Mouse (Mus musculus) heart, postnatal 4 days (tissue): Measurements from ENCODE around the gene Mypn. TPM values are rescaled to one million over a fixed set of nuclear protein-coding genes. Genes with fewer than 3 reads are reported as not detected.

Source experiments
- DNase-seq: peaks from one replicate; pipeline ENCODE4 v3.0.0; 2021
- total RNA-seq, 2 experiments: library from RNA; stranded (reverse); gene quantifications; 2 replicates each; pipeline ENCODE4 v1.2.3; 2021

Mypn gene
- total RNA-seq, 2 experiments from 2014 or later = 69.3 to 75.7 TPM

DNA sequence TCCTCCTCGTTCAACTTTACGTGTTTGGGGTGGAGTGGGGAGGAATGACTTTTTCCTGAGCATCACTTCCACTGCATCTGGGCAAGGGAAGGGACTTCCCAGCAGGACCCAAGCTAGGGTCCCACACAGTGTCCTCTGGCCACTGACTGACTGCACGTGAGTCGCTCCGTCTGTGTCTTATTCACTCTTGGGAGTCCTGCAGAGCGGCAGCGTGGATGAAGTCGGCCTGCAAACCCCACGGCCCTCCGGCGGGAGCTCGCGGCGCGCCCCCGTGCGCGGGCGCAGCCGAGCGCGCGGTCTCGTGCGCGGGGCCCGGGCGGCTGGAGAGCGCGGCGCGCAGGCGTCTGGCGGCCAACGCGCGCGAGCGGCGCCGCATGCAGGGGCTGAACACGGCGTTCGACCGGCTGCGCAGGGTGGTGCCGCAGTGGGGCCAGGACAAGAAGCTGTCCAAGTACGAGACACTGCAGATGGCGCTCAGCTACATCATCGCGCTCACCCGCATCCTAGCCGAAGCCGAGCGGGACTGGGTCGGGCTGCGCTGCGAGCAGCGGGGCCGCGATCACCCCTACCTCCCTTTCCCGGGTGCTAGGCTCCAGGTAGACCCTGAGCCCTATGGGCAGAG, 103.7 kb downstream of the Mypn start:
- peak; percentile 57 for DNase-seq

DNA sequence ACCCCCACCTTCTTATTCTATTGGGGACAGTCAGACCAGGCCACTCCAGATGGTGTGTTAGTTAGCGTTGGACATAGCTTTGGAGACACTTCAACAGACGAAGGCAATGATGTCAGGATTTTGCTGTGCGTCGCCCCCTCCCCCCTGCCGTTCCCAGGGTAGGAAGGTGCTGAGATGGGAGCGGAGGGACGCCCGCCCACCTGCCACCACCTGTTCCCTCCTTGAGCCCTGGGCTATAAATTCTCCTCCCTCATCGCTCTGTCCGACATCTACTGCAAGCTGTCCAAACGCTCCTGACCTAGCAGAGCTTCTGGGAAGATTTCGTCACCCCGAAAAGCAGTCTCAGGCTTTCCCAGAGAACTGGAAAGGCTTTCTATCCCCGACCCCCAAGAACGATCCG, 104.2 kb downstream of the Mypn start, which contains the start of gene Atoh7:
TSS of gene Atoh7 (plus strand) at position 131 of the 400 bp plus-strand sequence.
- DNase-seq = no peak

DNA sequence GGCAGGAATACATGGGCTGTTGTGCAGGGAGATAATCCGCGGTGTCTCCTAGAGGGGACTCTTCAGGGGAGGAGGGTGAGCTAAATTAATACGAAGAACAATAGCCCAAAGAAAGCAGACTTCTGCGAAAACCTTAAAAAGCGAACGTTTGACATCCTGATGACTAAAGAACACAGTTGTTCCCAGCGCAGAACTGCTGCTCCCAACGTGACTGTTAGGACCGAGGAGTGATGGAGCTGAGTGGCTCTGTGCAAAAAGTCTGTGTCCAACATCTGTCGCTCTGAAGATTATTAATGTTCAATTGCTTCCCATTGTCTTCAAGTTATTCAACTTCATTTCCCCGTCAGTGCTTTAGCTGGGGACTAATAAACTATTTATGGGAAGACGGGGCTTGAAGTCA, 105.6 kb downstream of the Mypn start:
- DNase-seq = no peak

DNA sequence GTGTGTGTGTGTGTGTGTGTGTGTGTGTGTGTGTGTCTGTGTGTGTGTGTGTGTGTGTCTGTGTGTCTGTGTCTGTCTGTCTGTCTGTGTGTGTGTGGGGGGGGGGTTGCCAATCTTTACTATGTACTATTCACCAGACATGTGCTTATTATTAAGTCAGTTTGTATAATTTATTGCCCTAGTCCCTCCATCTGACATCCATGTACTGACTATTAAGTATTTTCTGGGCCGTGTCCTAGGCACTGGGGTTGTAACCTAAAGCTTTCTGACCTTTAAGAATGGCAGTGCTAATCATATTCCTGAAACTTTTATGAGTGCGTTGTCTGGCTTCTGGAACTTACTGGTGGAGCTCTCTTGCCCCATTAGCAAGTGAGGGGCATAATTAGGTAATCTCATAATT, 107.0 kb downstream of the Mypn start:
- no peak for DNase-seq

DNA sequence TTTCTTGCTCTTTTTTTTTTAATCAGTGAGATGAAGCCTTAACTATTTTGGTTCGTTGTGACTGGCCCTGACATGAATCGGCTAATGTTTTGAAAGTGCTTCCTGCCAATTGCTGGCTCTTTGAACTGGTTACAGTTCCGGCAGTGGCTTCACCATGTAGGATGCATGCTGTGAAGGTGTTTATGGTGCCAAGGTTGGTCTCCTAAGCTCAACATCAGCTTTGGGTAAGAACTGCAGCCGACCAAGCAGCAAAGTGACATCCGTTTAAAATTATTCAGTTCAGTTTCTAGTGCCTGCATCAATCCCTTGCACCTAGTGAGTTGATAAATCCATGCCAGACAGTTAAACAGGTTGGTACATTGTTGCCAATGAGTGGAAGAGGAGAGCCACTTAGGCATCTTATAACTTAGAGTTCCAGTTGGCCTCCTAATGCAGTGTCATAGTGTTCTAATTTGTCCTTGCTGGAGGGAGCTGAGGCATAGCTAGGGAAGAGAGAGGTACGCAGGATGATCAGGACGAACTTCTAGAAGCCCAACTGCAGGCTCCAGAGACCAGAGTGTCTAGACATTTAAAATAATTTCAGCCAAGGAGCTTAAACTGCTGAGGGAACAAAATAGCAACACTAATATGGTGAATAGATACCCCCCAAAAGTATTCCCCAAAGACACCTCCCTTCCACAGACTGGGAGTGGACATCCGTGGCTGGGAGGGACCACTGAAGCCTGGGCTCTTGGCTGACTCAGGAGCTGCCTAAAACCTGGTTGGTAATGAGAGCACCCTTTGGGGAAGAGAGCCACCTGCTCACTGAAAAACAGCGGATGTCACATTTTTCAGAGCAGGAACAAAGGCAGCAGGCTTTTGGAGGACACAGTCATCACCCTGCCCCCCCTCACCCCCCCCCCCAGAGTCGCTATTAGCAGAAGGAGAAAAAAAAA, 110.9 kb downstream of the Mypn start:
- DNase-seq = no peak

DNA sequence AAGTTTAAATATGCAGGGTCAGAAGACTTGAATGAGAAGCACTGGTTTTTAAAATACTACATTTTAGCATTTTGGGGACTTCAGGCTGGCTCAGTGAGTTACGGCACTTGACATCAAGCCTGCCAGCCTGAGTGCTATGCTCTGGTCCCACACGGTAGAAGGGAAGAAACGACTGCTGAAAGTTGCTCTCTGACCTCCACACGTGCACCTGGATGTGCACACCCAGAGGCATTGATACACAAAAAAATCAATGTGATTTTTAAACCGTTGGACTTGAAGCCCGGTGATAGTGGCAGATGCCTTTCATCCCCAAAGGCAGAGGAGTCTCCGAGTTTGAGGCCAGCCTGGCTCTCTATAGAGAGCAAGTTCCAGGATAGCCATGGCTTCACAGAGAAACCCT, 111.8 kb downstream of the Mypn start:
- DNase-seq = no peak

DNA sequence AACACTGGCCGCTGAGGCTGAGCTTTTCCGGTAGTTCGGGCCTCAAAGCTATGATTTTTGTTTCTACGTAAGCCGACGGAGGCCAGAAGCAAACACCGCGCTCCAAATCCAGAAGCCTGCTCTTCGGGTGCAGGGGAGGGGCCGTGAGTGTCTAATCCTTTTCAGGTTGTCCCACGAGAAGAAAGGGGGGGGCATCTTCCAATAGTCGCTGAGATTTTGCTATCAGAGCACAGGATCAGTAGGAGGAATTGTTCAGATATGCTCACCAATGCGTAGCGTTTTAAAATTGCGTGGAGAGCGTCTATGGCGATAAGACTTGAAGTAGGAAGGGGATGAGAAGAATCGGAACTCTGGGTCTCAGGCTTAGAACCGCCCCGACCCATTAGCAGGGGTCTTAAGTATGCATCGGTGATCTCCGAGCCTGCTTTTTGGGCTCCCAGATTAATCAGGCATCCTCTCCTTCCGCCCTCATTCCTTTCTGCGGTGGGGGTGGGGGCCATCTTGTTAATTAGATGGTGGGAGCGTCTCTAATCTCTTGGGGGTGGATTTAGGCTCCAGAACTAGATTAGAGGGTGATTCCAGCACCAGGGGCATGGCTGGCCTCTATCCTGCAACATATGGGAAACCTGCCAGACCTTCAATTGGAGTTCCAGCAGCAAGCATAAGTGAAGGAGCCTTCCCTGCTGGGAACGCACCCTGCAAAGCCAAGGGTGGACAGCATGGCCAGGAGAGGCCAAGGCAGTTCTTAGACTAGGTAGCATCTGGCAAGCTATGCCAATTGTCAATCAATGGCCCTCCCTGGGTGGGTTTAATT, 113.8 kb downstream of the Mypn start:
- DNase-seq = no peak

DNA sequence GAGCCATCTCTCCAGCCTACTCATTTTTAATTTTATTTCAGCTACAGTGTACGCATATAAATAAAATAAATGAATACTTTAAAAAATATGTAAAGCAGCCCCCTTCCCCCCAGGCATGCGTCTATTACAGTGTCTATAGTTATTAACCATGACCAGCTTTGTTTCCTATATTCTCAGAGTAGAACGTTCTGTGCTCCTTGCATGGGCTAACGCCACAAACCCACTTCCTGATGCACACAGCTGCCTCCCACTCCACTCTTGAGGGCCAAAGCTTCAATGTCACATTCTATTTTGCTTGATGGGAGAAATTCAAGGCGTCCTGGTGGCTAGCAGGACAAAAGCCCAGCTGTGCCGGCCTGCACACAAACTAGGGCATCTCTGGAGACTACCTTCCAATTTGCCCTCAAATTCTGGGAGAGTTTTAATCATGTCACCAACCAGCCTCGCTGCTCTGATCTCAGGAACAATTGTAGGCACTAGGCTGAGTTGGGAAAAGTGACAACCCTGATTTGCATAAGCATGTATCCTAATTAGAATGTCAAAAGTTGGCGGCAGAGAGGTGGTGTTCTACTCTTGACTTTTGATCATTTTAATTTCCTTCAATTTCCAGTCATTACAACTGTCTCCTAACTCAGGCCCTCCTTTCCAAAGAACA, 114.5 kb downstream of the Mypn start:
- no peak for DNase-seq

DNA sequence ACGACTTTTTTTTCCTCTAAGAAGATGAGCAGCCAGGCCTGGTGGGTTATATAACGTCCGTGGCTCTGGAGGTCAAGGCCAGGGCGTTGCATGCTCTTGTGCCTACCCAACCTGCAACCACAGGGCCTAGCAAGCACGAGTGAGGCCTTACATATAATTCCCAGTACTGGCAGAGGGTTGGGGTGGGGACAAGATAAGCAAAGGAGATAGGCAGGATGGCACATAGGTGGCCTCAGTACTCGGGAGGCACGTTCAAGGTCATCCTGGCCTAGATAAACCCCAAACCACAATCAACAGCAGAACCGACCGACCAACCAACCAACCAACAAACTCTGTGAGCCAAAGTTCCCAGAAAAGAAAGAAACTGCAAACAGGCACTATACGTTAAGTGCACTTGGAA, 117.4 kb downstream of the Mypn start:
- DNase-seq = no peak

DNA sequence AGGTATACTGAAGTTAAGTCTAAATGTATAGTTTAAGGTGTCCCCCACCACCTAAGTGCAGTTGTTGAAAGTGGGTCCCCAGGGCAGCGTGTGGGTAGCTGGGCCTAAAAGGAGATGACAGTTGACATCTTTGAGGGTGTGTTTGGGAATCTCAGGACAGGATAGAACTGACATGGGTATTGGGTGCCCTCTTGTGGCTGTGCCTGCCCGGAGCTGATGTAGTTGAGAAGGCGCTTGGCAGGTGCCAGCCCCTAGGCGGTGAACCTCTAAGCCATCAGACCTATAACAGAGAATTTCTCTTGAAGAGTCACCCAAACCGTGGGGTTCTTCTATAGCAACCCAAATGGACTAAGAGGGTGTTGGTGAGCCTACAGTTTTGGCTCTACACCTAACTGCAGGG, 137.8 kb downstream of the Mypn start:
- peak; percentile 87 for DNase-seq

Other genes with a start within 250 kb of the Mypn start
- 10 to 100 TPM; 13.7 to 15.6 TPM for gene Rufy2, start 223.7 kb downstream of the Mypn start, total RNA-seq
- 10 to 100 TPM; 40.2 to 45.2 TPM for gene Hnrnph3, start 179.7 kb downstream of the Mypn start, total RNA-seq
- 1 to 10 TPM; 2.4 to 2.7 TPM for gene Pbld2, start 179.6 kb downstream of the Mypn start, total RNA-seq
- gene Pbld1, start 143.8 kb downstream of the Mypn start, total RNA-seq = under 1 TPM; 0.59 to 0.93 TPM
- gene Atoh7, start 104.3 kb downstream of the Mypn start, total RNA-seq = not detected
- 10 to 100 TPM; 45.2 to 45.8 TPM for gene Herc4, start 39.9 kb upstream of the Mypn start, total RNA-seq
- gene Sirt1, start 177.8 kb upstream of the Mypn start, total RNA-seq = 10 to 100 TPM; 13.2 to 14.3 TPM
- 1 to 10 TPM; 5.5 to 8.7 TPM for gene Dnajc12, start 178.5 kb upstream of the Mypn start, total RNA-seq
- gene Gm7075, start 217.8 kb upstream of the Mypn start, total RNA-seq = not detected
- 10 to 100 TPM; 81.4 to 88.7 TPM for gene Ctnna3, start 226.1 kb upstream of the Mypn start, total RNA-seq